Mouse (Mus musculus) embryonic facial prominence, embryonic 14.5 days (tissue): Measurements from ENCODE around the gene Hdlbp. TPM values are rescaled to one million over a fixed set of nuclear protein-coding genes. Genes with fewer than 3 reads are reported as not detected.

ENCODE experiments used
- ATAC-seq: fragments of 200-750 bp; cut with Nextera tagmentation; 2 replicates; pipeline ENCODE4 v1.8.0; 2017; ENCODE audit warnings: low read depth, moderate number of reproducible peaks, moderate TSS enrichment
- DNase-seq: peaks from one replicate; pipeline ENCODE4 v3.0.0-alpha.2; 2015; ENCODE audit warnings: low spot score
- H3K27ac ChIP-seq: fragments of 300-500 bp; sonication (generic); replicated peaks from 2 replicates; pipeline ENCODE4 v1.5.1; 2014; ENCODE audit warnings: low read depth, mild to moderate bottlenecking, low read length, moderate library complexity
- H3K27me3 ChIP-seq: fragments of 300-500 bp; sonication (generic); replicated peaks from 2 replicates; pipeline ENCODE4 v1.6.1; 2014; ENCODE audit warnings: low read length; ENCODE audit not compliant: control insufficient read depth, insufficient read depth
- H3K36me3 ChIP-seq: fragments of 300-500 bp; sonication (generic); 2 replicates; pipeline ENCODE4 v1.6.1; 2014; ENCODE audit warnings: low read length, mixed read lengths; ENCODE audit not compliant: control insufficient read depth, insufficient read depth
- H3K4me1 ChIP-seq: fragments of 300-500 bp; sonication (generic); 2 replicates; pipeline ENCODE4 v1.6.1; 2014; ENCODE audit warnings: antibody characterized with exemption, low read length; ENCODE audit not compliant: control insufficient read depth, insufficient read depth
- H3K4me2 ChIP-seq: fragments of 300-500 bp; sonication (generic); 2 replicates; pipeline ENCODE4 v1.6.1; 2014; ENCODE audit warnings: low read depth, mild to moderate bottlenecking, low read length, moderate library complexity, mixed read lengths
- H3K4me3 ChIP-seq: fragments of 300-500 bp; sonication (generic); 2 replicates; pipeline ENCODE4 v1.5.1; 2014; ENCODE audit warnings: low read depth, mild to moderate bottlenecking, low read length
- H3K9ac ChIP-seq: fragments of 300-500 bp; sonication (generic); 2 replicates; pipeline ENCODE4 v1.6.1; 2014; ENCODE audit warnings: low read depth, mild to moderate bottlenecking, low read length, moderate library complexity, mixed read lengths
- H3K9me3 ChIP-seq: fragments of 300-500 bp; sonication (generic); 2 replicates; pipeline ENCODE4 v1.6.1; 2016; ENCODE audit warnings: low read length; ENCODE audit not compliant: control insufficient read depth
- WGBS: fragments of 180-500 bp; shearing (Covaris S2); extraction: QIAGEN DNeasy Blood & Tissue Kit; methylation state at CpG from one replicate; pipeline ENCODE4 v1.1.7; 2014; 5-methylcytosine and 5-hydroxymethylcytosine counted together
- polyA plus RNA-seq: library from polyadenylated mRNA; unstranded; fragments of >200 nt; fragmentation: Nextera tagmentation; extraction: Ambion mirVana; gene quantifications from 2 replicates; pipeline ENCODE4 v1.2.1, GENCODE M21; 2014

Gene Hdlbp
- polyA plus RNA-seq, 1 experiment from 2014 or later, result 194 TPM

DNA sequence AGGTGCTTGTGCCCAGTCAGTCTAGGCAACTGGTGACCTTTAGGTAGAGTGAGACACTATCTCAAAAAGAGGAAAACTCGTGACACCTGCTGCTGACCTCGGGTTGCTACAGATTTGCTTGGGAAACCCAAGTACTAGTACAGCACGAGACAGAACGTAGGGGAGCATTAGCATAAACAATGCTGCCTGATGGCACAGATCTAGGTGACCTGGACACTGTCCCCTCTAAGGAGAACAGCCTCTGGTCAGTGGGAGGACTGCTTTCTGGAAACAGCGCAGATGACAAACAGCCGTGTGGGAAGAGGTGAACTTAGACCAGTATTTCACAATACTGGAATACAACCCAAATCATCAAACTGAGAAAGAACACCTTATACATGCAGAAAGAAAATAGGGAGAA, 46.5 kb downstream of the Hdlbp start:
- H3K4me3 ChIP-seq, result no peak overlapping the region
- no peaks in the 10 kb centered on the region for H3K4me1 ChIP-seq
- no peaks in the 10 kb centered on the region for H3K27me3 ChIP-seq
- WGBS, result 87% methylated on average over 6 of the region's 6 CpGs
- H3K4me2 ChIP-seq, result no peak overlapping the region
- no peaks in the 10 kb centered on the region for H3K9me3 ChIP-seq
- no peak overlapping the region for H3K9ac ChIP-seq
- H3K36me3 ChIP-seq, result peaks cover 89% of the 10 kb centered on the region
- DNase-seq, result no peak
- no peak for ATAC-seq
- H3K27ac ChIP-seq, result no peak overlapping the region

DNA sequence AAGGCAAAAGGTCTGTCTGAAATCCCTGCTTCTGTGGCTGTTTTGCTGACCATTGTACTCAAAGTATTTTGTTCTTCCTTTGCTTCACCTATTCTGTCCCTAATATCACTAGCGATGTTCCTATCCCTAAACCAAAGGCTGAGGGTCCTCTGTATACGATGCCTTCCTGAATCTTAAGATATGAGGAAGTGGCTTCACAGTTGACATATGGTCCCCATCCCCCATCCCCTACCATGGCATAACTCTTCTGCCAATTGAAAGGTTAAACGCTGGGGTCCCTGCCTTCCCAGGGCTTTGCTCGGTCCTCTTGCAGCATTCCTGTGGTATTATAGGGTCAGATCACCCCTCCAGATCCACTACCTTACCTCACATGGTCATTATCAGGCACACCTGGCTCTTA, 75.2 kb downstream of the Hdlbp start:
- DNase-seq (no peak), ATAC-seq (no peak)
- Histone ChIP-seq H3K4me1 (no peaks in the 10 kb centered on the region), H3K9ac (no peak overlapping the region), H3K27ac (no peak overlapping the region), H3K9me3 (no peaks in the 10 kb centered on the region), H3K4me3 (no peak overlapping the region), H3K36me3 (peaks cover 27% of the 10 kb centered on the region), H3K27me3 (no peaks in the 10 kb centered on the region), H3K4me2 (no peak overlapping the region)
- WGBS, result 87% methylated on average over 4 of the region's 4 CpGs

DNA sequence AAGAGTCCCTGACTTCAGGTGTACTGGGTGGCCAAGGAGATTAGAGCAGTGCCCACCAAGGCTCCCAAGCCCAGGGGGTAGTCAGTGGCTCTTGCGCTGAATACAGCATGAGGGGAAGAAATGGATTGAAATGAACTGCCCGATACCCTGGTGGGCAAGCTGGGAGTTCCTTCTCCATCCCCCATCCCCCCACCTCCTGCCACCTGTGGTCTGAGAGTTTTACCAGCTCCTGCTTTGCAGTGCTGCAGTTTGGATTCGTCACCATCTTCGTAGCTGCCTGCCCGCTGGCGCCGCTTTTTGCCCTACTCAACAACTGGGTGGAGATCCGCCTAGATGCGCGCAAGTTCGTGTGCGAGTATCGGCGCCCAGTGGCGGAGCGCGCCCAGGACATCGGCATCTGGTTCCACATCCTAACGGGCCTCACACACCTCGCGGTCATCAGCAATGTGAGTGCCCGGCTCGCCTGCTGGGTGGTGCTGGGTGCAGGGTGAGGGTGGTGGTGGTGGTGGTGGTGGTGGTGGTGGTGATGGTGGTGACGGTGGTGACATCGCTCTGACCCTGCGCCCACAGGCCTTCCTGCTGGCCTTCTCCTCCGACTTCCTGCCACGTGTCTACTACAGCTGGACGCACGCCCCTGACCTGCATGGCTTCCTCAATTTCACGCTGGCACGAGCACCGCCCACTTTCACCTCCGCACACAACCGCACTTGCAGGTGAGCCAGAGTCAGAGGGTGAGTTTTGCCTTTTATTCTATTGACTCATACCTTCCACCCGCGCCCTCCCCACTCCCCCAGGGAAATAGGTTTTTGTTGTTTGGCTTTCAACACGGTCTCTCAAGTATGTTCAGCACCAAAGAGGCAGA, 77.2 kb downstream of the Hdlbp start:
- DNase-seq, result peak; percentile 7
- ATAC-seq, result no peak
- no peaks in the 10 kb centered on the region for H3K9me3 ChIP-seq
- peak overlapping the region; percentile 26 for H3K4me3 ChIP-seq
- peak overlapping the region; percentile 54 for H3K4me2 ChIP-seq
- H3K27ac ChIP-seq, result no peak overlapping the region
- peaks cover 8% of the 10 kb centered on the region for H3K36me3 ChIP-seq
- no peaks in the 10 kb centered on the region for H3K27me3 ChIP-seq
- WGBS, result 19% methylated on average over 32 of the region's 38 CpGs
- H3K4me1 ChIP-seq, result no peaks in the 10 kb centered on the region
- peak overlapping the region; percentile 39 for H3K9ac ChIP-seq

DNA sequence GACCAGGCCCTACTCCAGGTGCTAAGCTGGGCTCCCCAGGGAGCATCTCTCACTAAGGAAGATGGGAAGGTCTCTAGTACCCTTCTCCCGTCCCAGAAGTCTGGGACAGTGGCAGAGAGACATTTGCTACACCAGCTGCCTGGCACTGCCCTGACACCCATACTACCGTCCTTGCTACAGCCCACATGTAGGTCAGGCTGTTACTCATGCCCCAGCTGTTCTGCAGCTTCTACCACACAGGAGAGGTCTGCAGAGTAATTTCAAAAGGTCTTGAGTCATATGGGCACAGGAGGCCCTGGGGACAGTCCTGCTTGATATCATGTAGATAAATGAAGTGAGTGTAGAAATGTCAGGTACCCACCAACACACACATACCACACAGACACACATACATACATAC, 89.7 kb downstream of the Hdlbp start:
- no peak overlapping the region for H3K9ac ChIP-seq
- no peak overlapping the region for H3K27ac ChIP-seq
- no peaks in the 10 kb centered on the region for H3K4me1 ChIP-seq
- no peak overlapping the region for H3K4me2 ChIP-seq
- H3K27me3 ChIP-seq, result no peaks in the 10 kb centered on the region
- no peak overlapping the region for H3K4me3 ChIP-seq
- ATAC-seq (no peak), DNase-seq (no peak)
- no peaks in the 10 kb centered on the region for H3K9me3 ChIP-seq
- no peaks in the 10 kb centered on the region for H3K36me3 ChIP-seq
- 65% methylated on average over 2 of the region's 2 CpGs for WGBS

DNA sequence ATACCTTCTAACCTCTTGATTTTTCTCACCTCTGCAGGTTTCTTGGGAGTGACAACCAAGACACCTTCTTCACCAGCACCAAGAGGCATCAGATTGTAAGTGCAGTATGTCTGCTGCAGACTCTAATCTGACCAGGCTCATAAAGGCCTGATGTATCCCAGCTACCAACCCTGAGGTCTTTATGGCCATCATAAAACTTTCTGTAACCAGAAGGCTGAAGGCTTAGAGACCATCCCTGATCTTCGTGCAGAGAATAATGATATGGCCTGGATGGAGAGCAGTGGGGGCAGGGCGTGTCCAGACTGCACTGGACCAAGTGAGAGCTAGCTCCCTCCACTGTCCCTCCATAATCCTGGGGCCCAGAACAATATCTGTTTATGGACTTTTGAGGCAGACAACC, 91.4 kb downstream of the Hdlbp start:
- no peaks in the 10 kb centered on the region for H3K27me3 ChIP-seq
- ATAC-seq, result no peak

DNA sequence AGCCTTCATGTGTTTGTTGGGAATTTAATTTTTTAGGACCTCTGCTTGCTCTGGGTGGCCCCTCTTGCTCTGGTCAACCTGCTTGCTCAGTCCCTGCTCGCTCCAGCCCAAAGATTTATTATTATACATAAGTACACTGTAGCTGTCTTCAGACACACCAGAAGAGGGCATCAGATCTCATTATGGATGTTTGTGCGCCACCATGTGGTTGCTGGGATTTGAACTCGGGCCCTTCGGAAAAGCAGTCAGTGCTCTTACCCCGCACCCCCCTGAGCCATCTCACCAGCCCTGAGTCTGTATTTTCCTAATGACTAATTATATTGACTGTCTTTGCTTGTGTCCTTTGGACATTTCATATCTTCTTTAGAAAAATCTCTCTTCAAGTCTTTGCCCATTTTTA, 99.5 kb downstream of the Hdlbp start:
- H3K27me3 ChIP-seq, result no peaks in the 10 kb centered on the region; the same call in 1 of the 2 replicates
- H3K36me3 ChIP-seq, result no peaks in the 10 kb centered on the region
- no peaks in the 10 kb centered on the region for H3K9me3 ChIP-seq
- H3K9ac ChIP-seq, result no peak overlapping the region
- H3K4me1 ChIP-seq, result no peaks in the 10 kb centered on the region
- H3K4me2 ChIP-seq, result no peak overlapping the region
- no peak overlapping the region for H3K27ac ChIP-seq
- H3K4me3 ChIP-seq, result no peak overlapping the region
- no peak for DNase-seq
- WGBS, result 74% methylated on average over 5 of the region's 5 CpGs
- no peak for ATAC-seq

More for the DNA sequence above, 91.4 kb downstream of the Hdlbp start:
- Histone ChIP-seq H3K9ac (no peak overlapping the region), H3K4me1 (no peaks in the 10 kb centered on the region), H3K36me3 (no peaks in the 10 kb centered on the region), H3K9me3 (no peaks in the 10 kb centered on the region), H3K4me2 (no peak overlapping the region), H3K27ac (no peak overlapping the region), H3K4me3 (no peak overlapping the region)
- DNase-seq, result no peak
- WGBS, result 87% methylated on average over 2 of the region's 2 CpGs

DNA sequence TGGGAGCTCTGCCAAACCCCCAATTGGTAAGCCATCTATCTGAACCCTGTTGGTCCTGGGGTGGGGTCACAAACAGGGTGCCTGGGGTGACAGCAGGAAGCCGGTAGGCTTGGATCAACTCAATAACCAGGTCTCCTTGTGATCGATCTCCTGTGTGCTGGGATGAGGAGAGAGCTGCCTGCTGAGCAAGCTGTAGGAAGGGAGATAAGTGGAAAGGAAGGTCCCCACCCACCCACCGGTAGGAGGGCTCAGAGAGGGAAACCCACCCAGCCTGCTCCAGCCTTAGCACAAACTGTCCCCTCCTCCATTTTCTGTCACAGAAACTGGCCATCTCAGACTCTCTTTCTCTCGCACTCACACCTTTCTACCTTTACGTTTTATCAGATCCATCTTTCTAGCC, 101.3 kb downstream of the Hdlbp start:
- H3K27ac ChIP-seq, result no peak overlapping the region
- H3K4me3 ChIP-seq, result no peak overlapping the region
- no peaks in the 10 kb centered on the region for H3K4me1 ChIP-seq
- H3K36me3 ChIP-seq, result no peaks in the 10 kb centered on the region
- H3K4me2 ChIP-seq, result no peak overlapping the region
- no peak overlapping the region for H3K9ac ChIP-seq
- H3K27me3 ChIP-seq, result no peaks in the 10 kb centered on the region; the same call in 1 of the 2 replicates
- 74% methylated on average over 4 of the region's 5 CpGs for WGBS
- DNase-seq (no peak), ATAC-seq (no peak)
- H3K9me3 ChIP-seq, result no peaks in the 10 kb centered on the region

DNA sequence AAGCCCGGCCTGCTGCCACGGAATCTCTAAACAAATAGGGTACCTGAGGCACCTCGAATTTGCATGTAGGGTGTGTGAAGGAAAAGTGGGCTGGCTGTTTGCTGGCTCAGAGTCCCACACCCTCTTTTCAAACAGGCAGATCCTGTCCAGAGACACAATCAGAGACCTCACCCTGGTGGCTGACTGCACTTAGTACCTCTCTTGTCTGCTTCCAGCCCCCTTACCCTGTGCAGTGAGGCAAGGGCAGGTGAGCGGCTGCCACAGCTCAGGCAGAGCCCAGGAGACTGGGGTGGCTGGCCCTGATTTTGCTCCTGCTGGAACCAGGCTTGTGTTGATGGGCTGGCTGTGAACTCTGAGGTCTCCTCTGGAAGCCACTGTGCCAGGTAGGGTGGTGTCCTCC, 105.0 kb downstream of the Hdlbp start, which contains the start of gene Ano7:
Gene Ano7, plus strand, starts transcription at position 266 of the 400 bp plus-strand sequence.
- H3K27ac ChIP-seq, result no peak within 1 kb of the TSS
- WGBS, result 75% methylated on average over 4 of the region's 4 CpGs
- H3K4me2 ChIP-seq, result no peak within 1 kb of the TSS
- DNase-seq (peak; percentile 1), ATAC-seq (no peak)
- H3K36me3 ChIP-seq, result no peaks in the 10 kb centered on the region
- no peak within 1 kb of the TSS; the same call in 1 of the 2 replicates for H3K9ac ChIP-seq
- H3K9me3 ChIP-seq, result no peaks in the 10 kb centered on the region
- H3K27me3 ChIP-seq, result no peaks in the 10 kb centered on the region; the same call in 1 of the 2 replicates
- no peaks in the 10 kb centered on the region for H3K4me1 ChIP-seq
- H3K4me3 ChIP-seq, result no peak within 1 kb of the TSS

DNA sequence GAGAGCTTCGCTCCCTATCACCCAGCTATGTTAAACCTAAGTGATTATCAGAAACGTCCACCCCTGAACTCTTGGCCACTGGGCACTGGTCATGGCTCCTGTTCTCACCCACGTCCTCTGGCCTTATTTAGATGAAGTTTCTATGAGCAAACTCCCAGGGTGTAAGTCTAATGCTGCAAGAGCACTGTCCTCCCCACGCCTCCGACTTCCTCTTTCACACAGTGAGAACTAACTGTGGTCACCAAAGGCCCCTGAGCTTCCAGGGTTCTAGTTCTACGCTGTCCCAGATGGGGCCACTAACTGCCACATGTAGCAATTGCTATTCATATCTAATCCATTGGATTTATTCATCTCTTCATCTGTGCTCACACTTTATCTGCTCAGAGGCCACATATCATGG, 113.0 kb downstream of the Hdlbp start:
- Histone ChIP-seq H3K9ac (no peak overlapping the region), H3K27me3 (no peaks in the 10 kb centered on the region), H3K9me3 (no peaks in the 10 kb centered on the region), H3K36me3 (peaks cover 67% of the 10 kb centered on the region), H3K4me1 (no peaks in the 10 kb centered on the region), H3K4me2 (no peak overlapping the region), H3K27ac (no peak overlapping the region), H3K4me3 (no peak overlapping the region)
- ATAC-seq, result no peak
- WGBS, result 93% methylated on average over 6 of the region's 6 CpGs
- DNase-seq, result no peak
